Comparison of ENCODE assay signal across 8 mouse cellular contexts in the genomic region with DNA sequence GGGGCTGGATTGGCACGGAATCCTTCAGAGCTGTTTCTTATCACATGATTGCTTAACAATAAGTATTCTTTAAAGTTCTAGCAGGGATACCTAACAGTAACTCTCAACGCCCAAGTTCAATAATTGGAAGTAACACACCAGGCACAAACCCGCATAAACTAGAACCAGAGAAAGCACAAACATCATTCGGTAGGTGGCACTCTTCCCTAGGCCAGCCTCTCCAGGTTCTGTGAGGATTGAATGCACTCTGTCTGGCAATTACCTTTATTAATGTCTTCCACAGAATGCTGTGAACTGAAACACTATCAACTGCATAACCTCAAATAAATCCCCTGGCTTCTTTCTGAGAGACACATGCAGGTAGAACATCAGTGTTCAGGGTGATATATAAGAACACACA.
A peak's percentile ranks its signal among the peaks of the same experiment; 100 is the strongest.
DNase-seq lines count a peak whose midpoint lies in the region; ATAC-seq and TF ChIP-seq lines count a peak whose summit lies in the region.

No protein-coding gene starts in this region.

- H3K27me3 ChIP-seq in spleen, adult 2 months (ENCODE audit: control insufficient read depth, insufficient read depth, low read length), result no peaks in the 10 kb centered on the region

- WGBS in spleen, adult 2 months, result 55% methylated on average over 4 of the region's 4 CpGs

- peak; percentile 94 for ATAC-seq in frontal cortex, adult (ENCODE audit: low TSS enrichment)
- no peak for ATAC-seq in CD4-positive, CD25-positive, alpha-beta regulatory T cell, adult 4 months

- no peak for TF ChIP-seq POLR2A in spleen, adult 2 months (IDR thresholded peaks at IDR 0.05; ENCODE audit: low read depth, low read length)

- no peak overlapping the region for H3K4me3 ChIP-seq in spleen, adult 2 months (ENCODE audit: extremely low read depth, insufficient read depth, insufficient read length)

- no peak overlapping the region for H3K27ac ChIP-seq in spleen, adult 2 months (ENCODE audit: insufficient read depth, low read length)

- no peaks in the 10 kb centered on the region for H3K4me1 ChIP-seq in spleen, adult 2 months (ENCODE audit: control insufficient read depth, insufficient read depth, insufficient read length)

- TF ChIP-seq CTCF in spleen, adult 2 months (IDR thresholded peaks at IDR 0.05; ENCODE audit: extremely low read depth, insufficient read depth, insufficient read length, insufficient replicate concordance), result peak; percentile 4; the same call in 1 of the 2 replicates

- no peak for DNase-seq in frontal cortex, postnatal 25 days (ENCODE audit: low spot score in 2 of 2)
- DNase-seq in spleen, adult 2 months (ENCODE audit: low read depth in 1 of 2, low spot score in 2 of 2), result no peak
- DNase-seq in spleen, adult 18-20 months, result no peak
- peak; percentile 30 to 49 for DNase-seq in kidney, postnatal 36 days
- DNase-seq in right cerebral cortex, postnatal 14 days, result peak; percentile 11
- DNase-seq in heart, adult 11 months, result no peak

- H3K36me3 ChIP-seq in spleen, adult 2 months (ENCODE audit: control insufficient read depth, insufficient read depth, low read length), result no peaks in the 10 kb centered on the region

Comparison
In these comparisons a context has a peak if more than half of its experiments do, and no peak if none do; other contexts are left out.
1. DNase-seq: peak in kidney, postnatal 36 days (2 of 2) and right cerebral cortex, postnatal 14 days (single experiment); none in frontal cortex, postnatal 25 days (0 of 2), spleen, adult 2 months (0 of 2), spleen, adult 18-20 months (0 of 2) and heart, adult 11 months (single experiment).